7 mouse cellular contexts compared by ENCODE assay signal in genomic region chr9:121361010-121361409, GRCm38 (mm10).
DNase-seq lines count a peak whose midpoint lies in the region; ATAC-seq and TF ChIP-seq lines count a peak whose summit lies in the region.

No protein-coding gene starts in this region.

- WGBS in spleen, adult 2 months = 4% methylated on average over 9 of the region's 9 CpGs
- 45% methylated on average over 9 of the region's 9 CpGs for WGBS in embryonic facial prominence, embryonic 10.5 days
- WGBS in hindbrain, postnatal 0 days = 19% methylated on average over 9 of the region's 9 CpGs
- 33% methylated on average over 9 of the region's 9 CpGs for WGBS in midbrain, embryonic 14.5 days

- H3K4me2 ChIP-seq in hindbrain, postnatal 0 days (ENCODE audit: low read depth, low read length) = peak overlapping the region; percentile 35; the same call in 1 of the 2 replicates
- peak overlapping the region; percentile 34 for H3K4me2 ChIP-seq in midbrain, embryonic 14.5 days (ENCODE audit: low read length)

- TF ChIP-seq POLR2A in spleen, adult 2 months (IDR thresholded peaks at IDR 0.05; ENCODE audit: low read depth, low read length) = no peak

- H3K9me3 ChIP-seq in embryonic facial prominence, embryonic 10.5 days = no peaks in the 10 kb centered on the region
- H3K9me3 ChIP-seq in hindbrain, postnatal 0 days (ENCODE audit: low read length) = no peaks in the 10 kb centered on the region
- H3K9me3 ChIP-seq in midbrain, embryonic 14.5 days (ENCODE audit: control insufficient read depth, low read length) = no peaks in the 10 kb centered on the region

- TF ChIP-seq CTCF in spleen, adult 2 months (IDR thresholded peaks at IDR 0.05; ENCODE audit: extremely low read depth, insufficient read depth, insufficient read length, insufficient replicate concordance) = no peak
- TF ChIP-seq CTCF in hindbrain, postnatal 0 days (IDR thresholded peaks at IDR 0.05; ENCODE audit: low read depth) = no peak

- peak overlapping the region; percentile 32; the same call in 1 of the 2 replicates for H3K4me3 ChIP-seq in spleen, adult 2 months (ENCODE audit: extremely low read depth, insufficient read depth, insufficient read length)
- no peak overlapping the region for H3K4me3 ChIP-seq in embryonic facial prominence, embryonic 10.5 days
- H3K4me3 ChIP-seq in hindbrain, postnatal 0 days (ENCODE audit: low read length) = no peak overlapping the region
- no peak overlapping the region for H3K4me3 ChIP-seq in midbrain, embryonic 14.5 days (replicated peaks; ENCODE audit: low read depth, low read length)

- DNase-seq in spleen, adult 2 months (ENCODE audit: low read depth in 1 of 2, low spot score in 2 of 2) = peak in 1 of 2 experiments; percentile 50
- no peak for DNase-seq in spleen, adult 12 weeks (ENCODE audit: low spot score)
- DNase-seq in embryonic facial prominence, embryonic 10.5 days (ENCODE audit: low spot score) = no peak
- peak; percentile 63 for DNase-seq in hindbrain, postnatal 0 days (ENCODE audit: low spot score)
- peak; percentile 60 for DNase-seq in midbrain, embryonic 14.5 days
- DNase-seq in urinary bladder, postnatal 10 days (ENCODE audit: low spot score) = no peak
- DNase-seq in kidney, postnatal 14 days = no peak

- peak overlapping the region; percentile 51; the same call in 1 of the 2 replicates for H3K9ac ChIP-seq in hindbrain, postnatal 0 days (replicated peaks; ENCODE audit: low read length)
- peak overlapping the region; percentile 31; the same call in 1 of the 2 replicates for H3K9ac ChIP-seq in midbrain, embryonic 14.5 days (replicated peaks; ENCODE audit: low read length)

- no peaks in the 10 kb centered on the region for H3K27me3 ChIP-seq in spleen, adult 2 months (ENCODE audit: control insufficient read depth, insufficient read depth, low read length)
- no peaks in the 10 kb centered on the region for H3K27me3 ChIP-seq in embryonic facial prominence, embryonic 10.5 days (replicated peaks; ENCODE audit: low read depth, poor library complexity, severe bottlenecking)
- no peaks in the 10 kb centered on the region for H3K27me3 ChIP-seq in hindbrain, postnatal 0 days (ENCODE audit: insufficient read depth, low read length)
- H3K27me3 ChIP-seq in midbrain, embryonic 14.5 days (ENCODE audit: control insufficient read depth, insufficient read depth, low read length) = no peaks in the 10 kb centered on the region

- H3K36me3 ChIP-seq in spleen, adult 2 months (ENCODE audit: control insufficient read depth, insufficient read depth, low read length) = peaks cover 5% of the 10 kb centered on the region; the same call in 1 of the 2 replicates
- peaks cover 21% of the 10 kb centered on the region for H3K36me3 ChIP-seq in embryonic facial prominence, embryonic 10.5 days (replicated peaks)
- H3K36me3 ChIP-seq in hindbrain, postnatal 0 days (ENCODE audit: insufficient read depth, low read length) = no peaks in the 10 kb centered on the region
- H3K36me3 ChIP-seq in midbrain, embryonic 14.5 days (ENCODE audit: control insufficient read depth, insufficient read depth, low read length) = peaks cover 9% of the 10 kb centered on the region; the same call in 1 of the 2 replicates

- peaks cover 15% of the 10 kb centered on the region; the same call in 1 of the 2 replicates for H3K4me1 ChIP-seq in spleen, adult 2 months (ENCODE audit: control insufficient read depth, insufficient read depth, insufficient read length)
- H3K4me1 ChIP-seq in embryonic facial prominence, embryonic 10.5 days = peaks cover 44% of the 10 kb centered on the region
- peaks cover 33% of the 10 kb centered on the region for H3K4me1 ChIP-seq in hindbrain, postnatal 0 days (ENCODE audit: insufficient read depth, low read length)
- H3K4me1 ChIP-seq in midbrain, embryonic 14.5 days (ENCODE audit: control insufficient read depth, insufficient read depth, low read length) = peaks cover 21% of the 10 kb centered on the region

- peak overlapping the region; percentile 68 for H3K27ac ChIP-seq in spleen, adult 2 months (ENCODE audit: insufficient read depth, low read length)
- peak overlapping the region; percentile 85 for H3K27ac ChIP-seq in embryonic facial prominence, embryonic 10.5 days (replicated peaks)
- peak overlapping the region; percentile 92 for H3K27ac ChIP-seq in hindbrain, postnatal 0 days
- peak overlapping the region; percentile 90 for H3K27ac ChIP-seq in midbrain, embryonic 14.5 days (replicated peaks; ENCODE audit: low read depth, low read length)

- ATAC-seq in hindbrain, postnatal 0 days = peak; percentile 60
- ATAC-seq in midbrain, embryonic 14.5 days (ENCODE audit: low FRiP score, low TSS enrichment) = peak; percentile 21

Comparison
In these comparisons a context has a peak if more than half of its experiments do, and no peak if none do; other contexts are left out.
1. DNase-seq: peak in hindbrain, postnatal 0 days (single experiment) and midbrain, embryonic 14.5 days (single experiment); none in spleen, adult 12 weeks (single experiment), embryonic facial prominence, embryonic 10.5 days (single experiment), urinary bladder, postnatal 10 days (single experiment) and kidney, postnatal 14 days (single experiment).
2. Peak in every context shown above with its lines, with median percentiles within 50 percentile points of each other: H3K27ac ChIP-seq.